25 mouse cellular contexts compared by ENCODE assay signal in genomic region chr8:45896590-45896989, GRCm38 (mm10). TPM values are rescaled to one million over a fixed set of nuclear protein-coding genes. Genes with fewer than 3 reads are reported as not detected.
DNase-seq lines count a peak whose midpoint lies in the region; TF ChIP-seq lines count a peak whose summit lies in the region.
"Had no signal": no experiment of that assay in that cellular context is flagged by ENCODE, and none has a peak within 500 bp of the region (broad histone marks: within the 10 kb centered on the region; RNA-seq: fewer than 3 reads in every experiment).

No protein-coding gene starts in this region.

- H3K27me3 ChIP-seq in C2C12 (ENCODE audit: control insufficient read depth, insufficient read depth, insufficient read length) (no peaks in the 10 kb centered on the region), myocyte (ENCODE audit: control insufficient read depth, insufficient read depth, insufficient read length) (no peaks in the 10 kb centered on the region)
- H3K27me3 ChIP-seq: embryonic facial prominence, embryonic 12.5 days; forebrain, embryonic 13.5 days; forebrain, embryonic 15.5 days had no signal

- H3K4me2 ChIP-seq in myocyte (ENCODE audit: low read depth), result no peak overlapping the region
- H3K4me2 ChIP-seq: embryonic facial prominence, embryonic 12.5 days; forebrain, embryonic 13.5 days; forebrain, embryonic 15.5 days had no signal

- intact Hi-C loops in heart, postnatal 10 days (cut with DNase I), result no loop called here

- TF ChIP-seq POLR2A in myocyte (IDR thresholded peaks at IDR 0.05; ENCODE audit: insufficient read length, low read depth), result no peak

- no peak overlapping the region for H3ac ChIP-seq in C2C12 (ENCODE audit: control insufficient read depth, insufficient read length, low read depth)
- no peak overlapping the region for H3ac ChIP-seq in myocyte (ENCODE audit: control insufficient read depth, insufficient read length)

- H3K4me3 ChIP-seq in C2C12 (ENCODE audit: insufficient read depth, poor library complexity, severe bottlenecking), result no peak overlapping the region
- no peak overlapping the region for H3K4me3 ChIP-seq in myocyte
- H3K4me3 ChIP-seq: embryonic facial prominence, embryonic 10.5 days; embryonic facial prominence, embryonic 12.5 days; forebrain, embryonic 13.5 days; forebrain, embryonic 15.5 days had no signal

- no peaks in the 10 kb centered on the region for H3K79me3 ChIP-seq in C2C12 (ENCODE audit: low read depth)

- H3K36me3 ChIP-seq in C2C12 (ENCODE audit: control insufficient read depth, insufficient read depth) (no peaks in the 10 kb centered on the region), myocyte (ENCODE audit: control insufficient read depth, insufficient read depth) (no peaks in the 10 kb centered on the region)
- H3K36me3 ChIP-seq: embryonic facial prominence, embryonic 10.5 days; embryonic facial prominence, embryonic 12.5 days; forebrain, embryonic 15.5 days had no signal

- DNase-seq in gastrocnemius, adult 18-20 months (ENCODE audit: low spot score), result peak; percentile 45
- DNase-seq in gastrocnemius, postnatal 4 days (ENCODE audit: low spot score in 2 of 2), result no peak
- peak; percentile 68 for DNase-seq in heart, adult 11 months
- no peak for DNase-seq in heart, postnatal 10 days
- DNase-seq in right cerebral cortex, adult 2 months (ENCODE audit: low spot score in 2 of 2), result no peak
- DNase-seq in liver, result no peak
- DNase-seq: adrenal gland, adult 2 months; adrenal gland, postnatal 10 days; adrenal gland, postnatal 25 days; B cell, adult 2 months; cerebellum, adult 11 months; cerebellum, adult 2 months; cerebellum, adult 9-10 months; cerebellum, postnatal 10 days; cerebellum, postnatal 25 days had no signal

- TF ChIP-seq CTCF in C2C12 (IDR thresholded peaks at IDR 0.05; ENCODE audit: control insufficient read depth, insufficient read depth, insufficient read length), result no peak

- H3K79me2 ChIP-seq in C2C12 (ENCODE audit: control insufficient read depth, insufficient read depth) (no peaks in the 10 kb centered on the region), myocyte (ENCODE audit: control insufficient read depth, insufficient read depth) (no peaks in the 10 kb centered on the region)

TF ChIP-seq in C2C12, 6 proteins besides CTCF, POLR2A, EP300 and RAD21:
- TF ChIP-seq MAX (IDR thresholded peaks at IDR 0.05), result no peak
- TF ChIP-seq USF1 (IDR thresholded peaks at IDR 0.05; ENCODE audit: low read depth), result no peak
- TF ChIP-seq FOSL1 (IDR thresholded peaks at IDR 0.05; ENCODE audit: insufficient read depth, low read length, poor library complexity, severe bottlenecking), result no peak
- TF ChIP-seq MYOG (IDR thresholded peaks at IDR 0.05; ENCODE audit: control insufficient read depth, extremely low read depth, insufficient read length), result no peak
- no peak for TF ChIP-seq CEBPB (IDR thresholded peaks at IDR 0.05; ENCODE audit: low read depth)
- TF ChIP-seq MYOD1 (IDR thresholded peaks at IDR 0.05; ENCODE audit: control insufficient read depth, insufficient read length, low read depth), result peak; percentile 82

TF ChIP-seq in myocyte, 11 proteins besides CTCF, POLR2A, EP300 and RAD21:
- TF ChIP-seq MYOG (IDR thresholded peaks at IDR 0.05; ENCODE audit: control insufficient read depth in 1 of 3, insufficient read depth in 1 of 3, insufficient read length in 2 of 3, low read depth in 2 of 3) (peak in 2 of 3 experiments; percentile 17 to 52), POLR2AphosphoS2 (IDR thresholded peaks at IDR 0.05; ENCODE audit: insufficient read length, low read depth) (no peak), TCF3 (IDR thresholded peaks at IDR 0.05; ENCODE audit: insufficient read length, low read depth) (peak; percentile 4), USF1 (IDR thresholded peaks at IDR 0.05; ENCODE audit: low read depth) (no peak), MAX (IDR thresholded peaks at IDR 0.05; ENCODE audit: low read depth) (no peak), E2F4 (IDR thresholded peaks at IDR 0.05; ENCODE audit: insufficient read depth) (no peak), REST (IDR thresholded peaks at IDR 0.05; ENCODE audit: insufficient read depth, insufficient read length) (no peak), TCF12 (IDR thresholded peaks at IDR 0.05; ENCODE audit: insufficient read depth, poor library complexity, severe bottlenecking) (peak; percentile 25), CEBPB (IDR thresholded peaks at IDR 0.05; ENCODE audit: insufficient read depth, poor library complexity, severe bottlenecking) (no peak), MYOD1 (IDR thresholded peaks at IDR 0.05; ENCODE audit: control insufficient read depth in 1 of 3, insufficient read length in 2 of 3, low read depth in 2 of 3) (peak; percentile 61 to 83 (median 68))
TF ChIP-seq in myocyte: peak in this region for 4.

RNA-seq across cellular contexts. Expression of gene Pdlim3, which starts 11.3 kb away (rescaled TPM):
- total RNA-seq in gastrocnemius, adult 18-20 months (2021), result 100 to 1,000 TPM; 737 to 931 TPM
- 100 to 1,000 TPM; 485 to 529 TPM for total RNA-seq in gastrocnemius, postnatal 4 days (2021)
- total RNA-seq in heart, postnatal 10 days (2021), result 10 to 100 TPM; 48.2 to 70.9 TPM
- 1.2 TPM for polyA plus RNA-seq in C2C12 (2012; fragmentation: generic; extraction: Trizol)
- polyA plus RNA-seq in myocyte (2012; fragmentation: generic; extraction: Trizol), result 77.7 TPM
- total RNA-seq: MEL had no signal

RNA-seq across cellular contexts. Expression of gene Ccdc110, which starts 37.8 kb away (rescaled TPM):
- under 1 TPM; 0.09 to 0.14 TPM for total RNA-seq in gastrocnemius, adult 18-20 months (2021)
- total RNA-seq in gastrocnemius, postnatal 4 days (2021), result not detected
- total RNA-seq in heart, postnatal 10 days (2021), result not detected
- not detected for polyA plus RNA-seq in C2C12 (2012; fragmentation: generic; extraction: Trizol)
- not detected for polyA plus RNA-seq in myocyte (2012; fragmentation: generic; extraction: Trizol)
- total RNA-seq: adrenal gland, adult 2 months; adrenal gland, postnatal 25 days; adrenal gland, postnatal 4 days; ES-E14; MEL had no signal
- polyA plus RNA-seq: adrenal gland, adult 2 months; cerebellum, adult 2 months; embryonic facial prominence, embryonic 10.5 days; embryonic facial prominence, embryonic 14.5 days had no signal

Comparison
In these comparisons a context has a peak if more than half of its experiments do, and no peak if none do; other contexts are left out.
1. DNase-seq: peak in gastrocnemius, adult 18-20 months (single experiment) and heart, adult 11 months (single experiment); none in gastrocnemius, postnatal 4 days (0 of 2), heart, postnatal 10 days (0 of 2), right cerebral cortex, adult 2 months (0 of 2) and liver (single experiment).
2. RNA of gene Pdlim3, which starts 11.3 kb away (total RNA-seq): 737 to 931 TPM in gastrocnemius, adult 18-20 months and 485 to 529 TPM in gastrocnemius, postnatal 4 days; 48.2 to 70.9 TPM in heart, postnatal 10 days; every median in the first group is over 4 times any median in the second.